Mouse (Mus musculus): ENCODE results near the gene Treml2. TPM values are rescaled to one million over a fixed set of nuclear protein-coding genes. Genes with fewer than 3 reads are reported as not detected.
"Not testable (repeated sequence)": the region's sequence is repeated elsewhere in the genome, so short reads cannot be mapped to it uniquely, and the experiment has no call there.

Gene Treml2
- total RNA-seq, 2 experiments from 2014 or later = 0.87 to 1.2 TPM

GRCm38 (mm10) chr17:48287276-48287675 is 12.0 kb upstream of the Treml2 start:
- DNase-seq (ENCODE audit: low spot score in 2 of 2) = no peak

DNA sequence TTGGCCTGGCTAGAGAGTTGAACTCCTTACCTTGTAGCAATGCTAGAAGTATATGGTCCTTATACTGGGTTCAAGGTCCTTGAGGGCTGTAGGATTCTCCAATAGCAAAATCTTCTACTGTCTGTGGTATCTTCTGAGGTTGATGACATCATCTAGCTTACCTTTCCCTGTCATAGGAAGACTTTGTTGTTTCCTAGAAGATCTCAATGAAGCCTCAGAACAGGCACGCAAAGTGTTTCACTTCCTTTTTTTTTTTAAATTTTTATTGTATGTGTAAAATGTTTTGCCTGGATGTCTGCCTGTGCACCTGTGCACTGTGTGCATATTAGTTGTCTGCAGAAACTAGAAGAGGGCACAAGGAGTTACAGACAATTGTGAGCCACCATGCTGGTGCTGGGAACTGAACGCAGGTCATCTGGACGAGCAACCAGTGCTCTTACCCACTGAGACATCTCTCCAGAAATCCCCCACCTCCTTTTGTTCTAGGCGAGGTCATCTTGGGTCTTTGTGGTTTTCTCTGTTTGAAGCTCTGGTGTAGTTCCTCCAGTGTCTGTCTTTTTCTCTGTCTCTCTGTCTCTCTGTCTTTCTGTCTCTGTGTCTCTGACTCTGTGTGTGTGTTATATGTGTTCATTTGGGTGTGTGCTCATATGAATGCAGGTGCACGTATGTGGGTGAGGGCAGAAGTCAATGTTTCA is 5.7 kb upstream of the Treml2 start:
- no peak for DNase-seq (ENCODE audit: low spot score in 2 of 2)

- no peak for DNase-seq (ENCODE audit: low spot score in 2 of 2)
These were observed 458 bp downstream of the Treml2 start for GRCm38 (mm10) chr17:48299756-48300155.

DNA sequence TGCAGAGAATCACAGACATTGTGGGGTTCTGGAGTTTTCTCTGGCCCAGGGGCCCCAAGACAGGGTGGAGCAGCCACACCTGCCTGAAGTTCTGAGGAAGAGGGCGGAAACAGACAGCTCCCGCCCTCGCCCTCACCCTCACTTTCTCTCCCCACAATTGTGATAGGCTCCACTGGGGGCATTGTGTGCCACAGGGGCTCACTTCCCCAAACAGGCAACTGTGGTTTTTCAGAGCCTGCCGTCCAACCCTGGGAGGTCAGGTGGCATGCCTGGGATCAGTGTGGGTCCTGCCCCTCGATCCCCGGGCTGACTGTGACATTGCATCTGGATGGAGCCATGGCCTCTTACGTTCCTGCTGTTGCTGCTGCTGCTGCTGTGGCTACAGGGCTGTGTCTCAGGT is 901 bp downstream of the Treml2 start:
- DNase-seq (ENCODE audit: low spot score in 2 of 2) = no peak

DNA sequence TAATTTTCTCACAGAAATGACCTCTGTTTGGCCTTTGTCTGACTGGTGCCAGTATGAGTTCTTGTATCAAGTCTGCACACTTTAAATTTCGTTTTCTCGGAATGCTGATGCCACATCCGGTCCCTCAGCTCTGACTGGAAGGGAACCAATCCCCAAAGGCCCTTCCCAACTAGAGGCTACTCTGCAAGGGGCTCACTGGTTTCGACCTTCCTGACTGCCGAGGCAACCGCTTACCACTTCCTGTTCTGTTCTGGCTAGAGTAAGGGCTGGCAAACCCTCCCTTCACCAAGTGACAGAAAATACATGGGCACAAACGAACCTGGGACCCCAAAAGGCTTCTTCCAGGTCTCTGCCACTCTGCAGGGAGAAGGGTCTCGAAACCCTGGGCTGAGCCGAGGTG is 1.6 kb downstream of the Treml2 start:
- no peak for DNase-seq (ENCODE audit: low spot score in 2 of 2)

DNA sequence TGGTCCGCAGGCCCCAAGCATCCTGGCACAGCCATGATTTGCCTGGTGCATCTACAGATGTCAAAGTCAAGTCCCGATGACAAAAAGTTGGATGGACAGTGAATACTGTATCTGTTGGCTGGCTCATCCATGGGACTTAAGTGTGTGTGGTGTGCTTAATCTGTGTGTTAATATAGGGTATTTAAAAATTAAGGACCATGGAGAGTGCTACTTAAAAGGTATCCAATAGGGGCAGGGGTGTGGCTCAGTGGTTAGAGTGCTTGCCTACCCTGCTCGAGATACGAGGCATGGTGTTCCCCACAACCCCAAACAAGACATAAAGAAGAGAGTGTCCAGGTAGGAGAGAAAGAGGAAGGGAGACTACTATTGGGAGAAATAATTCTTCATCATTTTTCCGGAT is 2.5 kb downstream of the Treml2 start:
- no peak for DNase-seq (ENCODE audit: low spot score in 2 of 2)

GRCm38 (mm10) chr17:48312124-48312523 is 12.8 kb downstream of the Treml2 start:
- DNase-seq (ENCODE audit: low spot score in 2 of 2) = no peak

- not testable (repeated sequence) for DNase-seq (ENCODE audit: low spot score in 2 of 2)
These were observed 16.7 kb downstream of the Treml2 start, which contains the start of gene B430306N03Rik for GRCm38 (mm10) chr17:48315905-48316579. Gene B430306N03Rik (plus strand): TSS chr17:48316141.

DNA sequence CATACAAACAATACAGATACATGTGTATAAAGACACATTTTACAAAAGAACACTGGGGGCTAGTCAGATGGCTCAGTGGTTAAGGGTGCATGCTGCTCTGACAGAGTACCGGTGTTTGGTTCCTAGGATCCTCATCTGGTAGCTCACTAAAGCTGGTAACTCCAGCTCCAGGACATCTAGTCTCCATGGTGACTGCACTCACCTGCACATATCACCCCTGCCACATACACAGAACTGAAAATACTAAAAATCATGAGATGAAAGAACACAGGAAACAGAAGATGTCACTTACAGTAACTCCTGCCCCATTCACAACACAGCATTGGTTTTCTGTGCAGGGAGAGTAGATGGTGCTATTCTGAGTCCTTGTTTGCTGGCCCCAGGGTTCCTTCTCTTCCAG is 19.4 kb downstream of the Treml2 start:
- no peak for DNase-seq (ENCODE audit: low spot score in 2 of 2)

GRCm38 (mm10) chr17:48321279-48321678 is 22.0 kb downstream of the Treml2 start:
- no peak for DNase-seq (ENCODE audit: low spot score in 2 of 2)

GRCm38 (mm10) chr17:48323236-48323635 is 23.9 kb downstream of the Treml2 start:
- no peak for DNase-seq (ENCODE audit: low spot score in 2 of 2)

DNA sequence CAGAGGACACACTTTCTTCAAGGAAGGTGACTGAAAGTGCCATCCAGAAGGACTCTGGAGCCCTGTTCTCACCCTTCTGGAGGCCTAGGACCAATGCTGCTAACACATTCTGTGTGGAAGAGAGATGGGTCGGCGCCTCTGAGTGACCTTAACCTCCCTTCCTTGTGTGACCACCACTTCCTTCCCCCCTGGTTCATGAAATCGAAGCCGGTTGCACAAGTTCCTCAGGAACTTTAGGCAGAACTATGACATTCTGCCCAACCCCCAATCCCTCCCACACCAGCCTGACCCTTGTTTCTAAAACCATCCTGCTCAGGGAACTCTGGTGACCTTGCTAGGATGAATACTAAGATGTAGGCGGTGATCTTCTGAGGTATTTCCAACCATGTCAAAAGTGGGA is 25.0 kb downstream of the Treml2 start:
- no peak for DNase-seq (ENCODE audit: low spot score in 2 of 2)

DNA sequence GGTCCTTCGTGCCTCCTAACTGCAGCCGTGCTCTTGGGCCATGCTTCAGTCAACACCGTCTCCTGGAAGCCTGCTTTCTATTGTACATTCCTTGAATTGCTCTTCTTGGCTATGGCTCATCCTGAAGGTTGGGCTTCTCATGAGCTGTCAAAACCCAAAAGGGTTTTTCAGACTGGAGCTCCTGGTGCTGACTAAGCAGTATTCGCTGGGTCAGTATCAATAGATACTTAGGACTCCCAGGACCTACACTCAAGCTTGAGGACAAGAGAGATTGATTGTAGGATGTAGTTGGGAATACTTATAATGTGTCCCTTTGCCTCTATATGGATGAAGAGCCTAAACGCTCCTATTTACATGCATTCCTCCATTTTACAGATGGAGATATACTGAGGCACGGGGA is 25.8 kb downstream of the Treml2 start:
- DNase-seq (ENCODE audit: low spot score in 2 of 2) = no peak

GRCm38 (mm10) chr17:48325638-48326037 is 26.3 kb downstream of the Treml2 start:
- DNase-seq (ENCODE audit: low spot score in 2 of 2) = no peak

DNA sequence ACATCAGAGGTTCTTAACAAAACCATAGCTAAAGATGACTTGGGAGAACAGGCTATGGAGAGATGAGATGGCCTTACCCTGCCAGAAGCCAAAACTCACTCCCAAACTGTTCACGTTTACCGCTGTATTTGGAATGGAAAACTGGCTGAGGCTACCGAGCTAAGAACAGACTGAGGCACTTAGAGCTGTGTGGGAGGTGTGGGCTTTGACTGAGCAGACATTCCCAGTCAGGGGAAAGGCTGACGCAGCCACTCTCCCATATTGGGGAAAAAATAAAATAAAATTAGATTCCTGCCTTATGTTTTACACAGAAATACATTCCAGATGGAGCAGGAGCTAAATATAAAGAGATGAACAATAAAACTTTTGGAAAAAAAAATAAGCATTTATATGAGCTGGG is 27.4 kb downstream of the Treml2 start:
- DNase-seq (ENCODE audit: low spot score in 2 of 2) = no peak

- no peak for DNase-seq (ENCODE audit: low spot score in 2 of 2)
These were observed 33.2 kb downstream of the Treml2 start for GRCm38 (mm10) chr17:48332524-48332923.

DNA sequence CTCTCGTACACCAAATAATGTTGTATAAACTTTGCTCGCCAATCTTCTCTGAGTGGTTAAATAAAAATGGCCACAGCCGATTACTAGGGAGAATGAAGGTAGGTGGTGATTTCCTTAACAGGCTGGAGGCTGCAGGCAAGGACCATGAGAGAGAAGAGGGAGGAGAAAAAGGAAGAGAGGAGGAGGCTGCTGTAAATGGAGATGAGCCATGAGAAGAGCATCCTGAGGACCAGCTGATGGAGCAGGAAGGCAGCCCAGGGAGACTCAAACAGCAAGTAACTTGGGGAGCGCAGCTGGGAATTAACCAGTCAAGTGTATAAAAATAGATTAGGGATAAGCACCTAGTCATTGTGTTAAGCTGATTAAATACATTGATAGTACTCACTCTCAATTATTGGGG is 34.9 kb downstream of the Treml2 start:
- no peak for DNase-seq (ENCODE audit: low spot score in 2 of 2)

DNA sequence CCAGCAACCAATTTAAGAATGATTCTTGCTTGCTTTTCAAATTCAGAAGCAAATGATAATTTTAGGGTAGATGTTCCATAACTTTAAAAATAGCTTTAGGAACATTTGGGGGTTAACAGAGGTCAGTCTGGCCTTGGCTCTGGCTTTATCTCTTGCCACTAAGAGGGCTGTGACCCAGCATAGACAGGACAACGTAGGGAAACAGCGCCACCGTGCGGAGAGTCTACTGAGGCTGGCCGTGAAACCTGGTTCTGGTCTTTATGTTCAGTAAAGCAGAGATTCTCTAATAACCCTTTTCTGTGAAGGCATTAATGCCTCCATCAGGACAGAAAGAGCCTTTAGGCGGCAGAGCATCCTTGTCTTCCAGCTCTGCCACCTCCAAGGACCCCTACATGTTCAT is 37.6 kb downstream of the Treml2 start:
- peak; percentile 54 to 77 for DNase-seq (ENCODE audit: low spot score in 2 of 2)

- DNase-seq (ENCODE audit: low spot score in 2 of 2) = no peak
These were observed 41.0 kb downstream of the Treml2 start for GRCm38 (mm10) chr17:48340267-48340666.

- DNase-seq (ENCODE audit: low spot score in 2 of 2) = no peak
These were observed 42.6 kb downstream of the Treml2 start for GRCm38 (mm10) chr17:48341947-48342346.

DNA sequence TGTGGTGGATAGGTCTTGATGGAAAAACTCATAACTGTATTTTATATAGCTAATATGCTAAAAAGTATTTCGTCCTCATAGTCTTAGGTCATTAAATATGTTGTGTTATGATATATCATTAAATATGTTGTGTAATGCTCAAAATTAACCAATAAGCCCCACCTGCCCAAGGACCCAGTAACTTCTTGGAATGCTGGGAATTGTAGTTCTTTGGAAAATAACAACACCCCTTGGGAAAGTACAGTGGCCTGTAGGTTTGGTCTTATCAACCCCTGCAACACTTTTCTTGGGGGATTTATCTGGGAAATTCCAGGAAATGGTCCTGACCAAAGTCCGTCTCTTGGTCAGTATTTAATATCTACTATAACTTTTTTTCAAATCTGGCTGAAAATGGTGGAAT is 43.8 kb downstream of the Treml2 start:
- DNase-seq (ENCODE audit: low spot score in 2 of 2) = no peak

DNA sequence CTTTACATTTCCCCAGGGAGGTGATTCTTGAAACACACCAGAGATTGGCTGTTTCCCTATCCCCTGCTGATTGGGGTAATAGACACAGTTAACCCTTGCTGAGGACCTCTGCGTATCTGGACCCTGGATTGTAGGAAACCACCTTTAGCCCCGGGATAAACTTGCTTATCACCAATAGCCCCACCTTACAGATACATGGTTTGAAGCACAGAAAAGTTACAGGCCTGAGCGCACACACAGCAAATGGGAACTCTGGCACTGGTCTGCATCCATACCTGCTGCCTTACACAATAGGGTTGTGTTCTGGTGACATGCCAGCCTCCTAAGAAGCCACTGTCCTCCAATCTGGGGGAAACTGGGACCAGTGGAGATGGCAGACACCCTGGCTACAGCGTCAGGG is 46.5 kb downstream of the Treml2 start:
- no peak for DNase-seq (ENCODE audit: low spot score in 2 of 2)

DNA sequence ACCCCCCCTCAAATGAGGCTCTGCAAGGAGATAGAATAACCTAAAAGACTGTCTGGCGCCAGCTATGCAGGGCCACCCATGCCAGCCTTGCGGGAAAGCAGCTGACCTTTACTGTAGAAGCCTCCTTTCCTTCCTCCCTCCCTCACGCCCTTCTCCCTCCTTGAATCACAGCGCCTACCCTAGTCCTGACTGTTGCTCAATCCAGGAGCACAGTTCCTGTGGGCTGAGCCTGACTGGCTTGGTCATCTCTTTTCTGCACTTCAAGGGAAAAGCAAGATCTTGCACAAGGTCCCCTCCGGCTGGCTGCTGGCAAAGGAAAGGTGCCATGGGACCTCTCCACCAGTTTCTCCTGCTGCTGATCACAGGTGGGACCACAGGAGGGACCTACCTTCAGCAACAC is 46.9 kb downstream of the Treml2 start, which contains the start of gene Trem2:
Gene Trem2 (plus strand): TSS at position 171 of the 400 bp plus-strand sequence.
- DNase-seq (ENCODE audit: low spot score in 2 of 2) = no peak
